Mouse (Mus musculus) heart, postnatal 14 days (tissue): ENCODE results near the gene Mtrf1l. TPM values are rescaled to one million over a fixed set of nuclear protein-coding genes. Genes with fewer than 3 reads are reported as not detected.

ENCODE experiments used
- DNase-seq, 2 experiments: peaks; one replicate each; pipeline ENCODE4 v3.0.0; 2021 to 2022
- intact Hi-C: fragments of 180-260 bp; cut with DNase I; formaldehyde crosslinking; loops from one replicate; pipeline ENCODE4 v1.15.1; 2025
- long read RNA-seq, 2 experiments: library from polyadenylated mRNA; stranded (forward); transcript quantifications; one replicate each; pipeline ENCODE4 v2.0.0; 2021
- total RNA-seq, 2 experiments: library from RNA; stranded (reverse); gene quantifications; 2 replicates each; pipeline ENCODE4 v1.2.3; 2021

The Mtrf1l gene
- 10 to 100 TPM in 1 of 2 experiments, 1 to 10 TPM in 1; 7.7 to 10.5 TPM for total RNA-seq
- long read RNA-seq, experiment 1, transcript Mtrf1l-201 (7 exons, 2,588 nt): major isoform, 7 of 13 reads
- long read RNA-seq, experiment 1, partial matches to known transcripts: 1 of 13 reads
- long read RNA-seq, experiment 1, other reads (novel, unspliced or antisense): 5 of 13 reads
- long read RNA-seq, experiment 2, transcript Mtrf1l-201 (7 exons, 2,588 nt): major isoform, 12 of 17 reads
- long read RNA-seq, experiment 2, partial matches to known transcripts: 2 of 17 reads
- long read RNA-seq, experiment 2, other reads (novel, unspliced or antisense): 3 of 17 reads

GRCm38 (mm10) chr10:5823740-5824491 is at the start of gene Mtrf1l:
Gene Mtrf1l, minus strand, starts transcription at chr10:5823910.
- DNase-seq: peak; percentile 97 to 99
- intact Hi-C loops: loop anchor here (2.0 kb wide), 1 partner anchor 15 kb away; no protein-coding TSS in a partner anchor

DNA sequence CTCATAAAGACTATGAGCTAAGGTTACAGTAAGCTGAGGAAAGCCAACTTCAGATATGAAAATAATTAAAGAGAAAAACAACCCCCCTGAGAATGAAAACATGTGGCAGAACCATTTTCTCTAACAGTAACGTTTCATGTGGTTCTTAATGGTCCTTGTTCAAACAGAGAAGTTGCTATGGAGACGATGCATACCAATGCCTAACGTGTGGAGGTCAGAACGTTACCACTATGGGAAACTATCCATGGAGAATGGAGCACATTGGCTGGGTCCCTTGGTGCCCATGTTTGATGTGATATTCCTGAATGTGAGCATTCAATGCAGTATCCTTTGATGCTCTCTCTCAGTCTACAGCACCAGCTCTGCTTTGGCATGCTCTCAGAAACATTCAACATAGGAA is 47.4 kb upstream of the Mtrf1l start:
- intact Hi-C loops: no loop called here
- no peak for DNase-seq

GRCm38 (mm10) chr10:5867981-5868552 is 44.4 kb upstream of the Mtrf1l start:
- DNase-seq: no peak
- intact Hi-C loops: no loop called here

DNA sequence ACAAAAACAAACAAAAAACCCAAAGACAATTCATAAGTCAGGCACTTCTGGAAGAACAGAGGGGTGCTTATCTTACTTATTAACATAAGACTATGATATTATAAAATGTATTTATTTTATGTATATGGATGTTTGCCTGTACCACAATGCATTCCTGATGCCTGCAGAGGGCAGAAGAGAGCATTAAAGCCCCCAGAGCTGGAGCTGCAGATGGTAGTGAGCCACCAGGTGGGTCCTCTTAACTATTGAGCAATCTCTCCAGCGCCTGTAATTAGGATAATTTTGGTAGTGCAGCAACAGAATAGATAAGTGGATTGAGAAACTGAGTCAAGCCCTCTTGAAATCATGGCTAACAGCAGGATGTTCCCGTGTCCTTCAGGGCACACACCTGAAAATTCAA is 42.3 kb upstream of the Mtrf1l start:
- intact Hi-C loops: no loop called here

GRCm38 (mm10) chr10:5862669-5863068 is 39.0 kb upstream of the Mtrf1l start:
- intact Hi-C loops: no loop called here
- DNase-seq: no peak

More for the DNA sequence above, 42.3 kb upstream of the Mtrf1l start:
- no peak for DNase-seq

DNA sequence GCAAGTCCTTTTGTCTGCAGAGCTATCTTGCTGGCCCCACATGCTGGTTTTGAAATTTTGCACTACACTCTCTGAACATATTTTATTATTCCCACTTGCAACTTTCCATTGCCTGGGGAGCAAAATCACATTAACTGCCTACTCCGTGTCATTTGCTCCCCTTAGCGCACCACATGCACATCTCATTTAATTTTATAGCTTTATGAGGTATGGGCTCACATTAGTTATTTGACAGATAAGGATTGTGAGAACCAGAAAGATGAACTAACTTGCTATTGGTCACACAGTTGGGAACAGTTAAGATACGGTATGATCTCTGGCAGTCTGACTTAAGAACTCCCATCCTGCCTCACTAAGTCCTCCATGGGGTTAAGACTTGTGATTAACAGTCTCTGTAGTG is 37.1 kb upstream of the Mtrf1l start:
- intact Hi-C loops: no loop called here
- DNase-seq: no peak

DNA sequence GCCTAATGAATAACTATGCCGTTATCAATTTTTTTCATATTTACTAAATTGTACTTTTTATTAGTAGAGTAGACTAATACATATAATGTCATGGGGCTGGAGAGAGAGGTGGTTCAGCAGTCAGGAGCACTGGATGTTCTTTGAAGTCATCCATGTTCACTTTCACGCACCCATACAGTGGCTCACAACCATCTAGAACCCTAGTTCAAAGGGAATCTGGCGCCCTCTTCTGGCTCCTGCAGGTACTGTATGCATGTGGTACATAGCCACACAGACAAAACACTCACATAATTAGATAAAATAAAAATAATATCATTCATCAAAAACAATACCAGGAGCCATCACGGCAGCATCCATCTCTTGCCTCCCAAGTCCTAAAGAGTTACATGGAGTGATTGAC is 36.0 kb upstream of the Mtrf1l start:
- no peak for DNase-seq
- intact Hi-C loops: no loop called here

DNA sequence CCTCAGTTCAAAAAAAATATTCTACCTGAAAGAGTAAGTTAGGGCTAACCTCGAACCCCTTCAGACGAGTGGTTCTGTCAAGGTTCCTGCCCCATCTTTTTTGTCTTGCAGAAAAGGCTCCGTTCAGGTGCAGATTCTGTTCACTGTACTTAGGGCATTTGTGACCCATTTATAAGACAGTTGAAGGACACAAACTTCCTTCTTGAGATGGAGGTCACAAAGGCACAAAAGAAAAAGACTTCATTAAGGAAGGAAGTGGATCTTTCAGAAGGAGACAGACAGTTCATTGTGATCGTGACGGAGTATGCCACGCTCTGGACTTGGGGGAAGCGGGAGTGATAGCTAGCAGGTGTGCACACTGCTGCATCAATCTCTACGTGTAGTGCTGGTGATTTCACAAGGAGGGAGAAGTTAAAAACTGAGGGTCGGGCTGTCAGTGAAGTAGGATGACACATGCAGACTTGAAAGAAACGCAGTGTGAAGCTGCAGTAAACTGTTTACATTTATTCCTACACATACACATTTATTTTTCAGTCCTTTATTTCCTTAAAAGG is 34.4 kb upstream of the Mtrf1l start:
- intact Hi-C loops: no loop called here
- no peak for DNase-seq

DNA sequence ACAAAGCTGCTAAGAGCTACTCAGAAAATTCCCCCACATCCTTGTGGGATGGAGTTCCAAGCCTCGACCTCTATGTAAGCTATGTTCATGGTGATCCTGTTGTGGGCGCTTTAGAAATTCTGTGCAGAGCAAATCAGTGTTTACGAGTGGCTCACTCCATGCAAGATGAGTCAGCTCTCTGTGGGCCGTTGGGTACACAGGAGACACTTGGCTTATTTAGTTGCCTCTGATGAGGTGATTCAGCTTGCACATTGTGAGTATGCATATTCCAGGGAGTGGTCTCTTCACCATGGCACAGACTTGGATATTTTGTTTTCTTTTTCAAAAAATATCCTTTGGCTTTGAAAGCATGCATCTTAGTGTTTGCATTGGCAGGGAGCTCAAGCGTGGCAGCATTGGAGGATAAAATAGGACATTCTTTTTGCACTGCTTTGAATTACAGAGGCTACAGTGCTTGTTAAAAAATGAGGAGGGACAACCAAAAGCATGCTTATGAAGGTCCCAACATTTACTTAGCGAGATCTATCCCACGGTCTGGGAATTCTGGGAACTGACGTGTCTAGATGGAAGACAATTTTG is 29.7 kb upstream of the Mtrf1l start:
- no peak for DNase-seq
- intact Hi-C loops: no loop called here

GRCm38 (mm10) chr10:5846939-5847338 is 23.2 kb upstream of the Mtrf1l start:
- intact Hi-C loops: no loop called here
- DNase-seq: no peak

GRCm38 (mm10) chr10:5841369-5841768 is 17.7 kb upstream of the Mtrf1l start:
- intact Hi-C loops: no loop called here
- peak; percentile 33 to 59 for DNase-seq

- DNase-seq: no peak
- intact Hi-C loops: no loop called here
Observed at GRCm38 (mm10) chr10:5826336-5827025, 2.8 kb upstream of the Mtrf1l start.

DNA sequence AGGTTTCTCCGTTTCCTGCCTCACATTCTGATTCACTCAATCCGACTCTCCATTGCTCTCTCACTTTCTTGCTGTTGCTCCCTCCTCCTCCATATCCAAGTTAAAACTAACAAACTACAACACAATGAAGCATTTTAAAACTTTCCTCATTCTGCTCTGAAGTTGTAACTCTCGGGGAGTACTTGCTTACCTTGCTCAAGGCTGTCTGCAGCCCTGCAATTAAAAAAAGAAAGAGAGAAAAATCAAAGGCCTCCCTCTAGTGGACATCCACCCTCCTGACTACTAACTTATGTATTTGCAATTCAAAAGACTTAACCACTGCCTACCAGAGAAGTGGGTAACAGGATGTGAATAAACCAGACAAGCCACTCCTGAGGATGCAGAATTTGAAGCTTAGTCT is 1.1 kb upstream of the Mtrf1l start:
- intact Hi-C loops: no loop called here
- DNase-seq: peak; percentile 10 to 56

GRCm38 (mm10) chr10:5823291-5823739 is 395 bp downstream of the Mtrf1l start:
- intact Hi-C loops: loop anchor here (2.0 kb wide), 1 partner anchor 15 kb away; no protein-coding TSS in a partner anchor
- no peak for DNase-seq

DNA sequence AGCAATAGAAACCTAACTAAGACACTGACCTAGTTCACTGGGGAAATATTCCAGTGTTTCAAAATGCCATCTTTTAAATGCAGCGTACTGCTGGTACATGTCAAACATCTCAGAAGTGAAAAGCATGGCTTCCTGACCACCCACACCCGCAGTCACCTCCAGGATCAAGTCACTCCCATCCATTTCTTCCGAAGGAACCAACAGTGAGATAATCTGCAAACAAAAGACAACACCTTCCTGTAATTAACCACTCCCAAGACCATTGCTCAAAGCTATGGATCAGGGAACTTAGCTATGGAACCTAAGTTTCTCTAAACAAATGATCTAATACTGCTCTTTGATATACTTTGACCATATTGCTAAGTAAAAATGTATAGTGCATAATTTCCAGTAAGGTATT is 4.9 kb downstream of the Mtrf1l start:
- intact Hi-C loops: no loop called here
- no peak for DNase-seq

- intact Hi-C loops: no loop called here
- no peak for DNase-seq
Observed at GRCm38 (mm10) chr10:5815968-5816367, 7.7 kb downstream of the Mtrf1l start.

DNA sequence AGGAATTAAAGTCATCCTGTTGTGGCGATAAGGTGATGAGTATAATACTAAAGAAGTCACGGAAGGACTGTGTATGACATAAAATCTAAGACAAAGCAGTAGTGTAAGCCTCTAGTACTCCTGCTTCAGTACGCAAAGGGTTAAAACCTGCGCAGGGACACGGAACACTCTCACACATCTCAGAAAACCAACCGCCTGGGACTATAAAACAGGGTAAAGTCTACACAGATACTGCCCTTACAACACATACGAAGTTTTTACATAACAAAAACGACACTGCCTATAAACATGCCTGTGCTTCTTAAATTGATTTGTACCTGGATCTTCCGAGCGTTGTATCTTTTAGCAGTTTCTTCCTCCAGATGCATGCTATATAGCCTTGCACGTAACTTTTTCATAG is 10.0 kb downstream of the Mtrf1l start:
- DNase-seq: no peak
- intact Hi-C loops: no loop called here

DNA sequence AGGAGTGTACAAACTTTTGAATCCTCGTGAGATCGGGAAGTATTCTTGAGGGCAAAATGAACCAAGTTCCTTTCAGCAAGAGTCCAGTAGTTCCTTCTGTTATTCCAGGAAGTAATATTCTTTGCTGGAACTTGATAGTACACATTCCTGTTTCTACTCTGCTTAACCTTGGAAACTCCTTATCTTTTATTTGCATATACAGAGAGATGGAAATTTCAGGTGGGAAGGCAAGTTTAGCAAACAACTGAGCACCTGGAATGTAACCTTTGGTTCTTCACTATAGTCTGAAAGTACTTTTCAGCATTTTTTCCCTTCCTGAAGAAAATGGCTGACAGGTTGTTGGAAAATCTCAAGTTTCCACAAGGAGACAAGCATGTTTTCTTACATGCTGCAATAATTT is 16.0 kb downstream of the Mtrf1l start:
- no peak for DNase-seq
- intact Hi-C loops: loop anchor here (2.0 kb wide), 1 partner anchor 15 kb away; the partner anchor contains the start of gene Mtrf1l

GRCm38 (mm10) chr10:5806996-5807395 is 16.7 kb downstream of the Mtrf1l start:
- DNase-seq: no peak
- intact Hi-C loops: no loop called here

- intact Hi-C loops: no loop called here
Observed at GRCm38 (mm10) chr10:5806416-5806815, 17.3 kb downstream of the Mtrf1l start.

More at GRCm38 (mm10) chr10:5806416-5806815, 17.3 kb downstream of the Mtrf1l start:
- peak in 1 of 2 experiments; percentile 14 for DNase-seq
